Mouse (Mus musculus): ENCODE measurements around the gene Traf3.

DNA sequence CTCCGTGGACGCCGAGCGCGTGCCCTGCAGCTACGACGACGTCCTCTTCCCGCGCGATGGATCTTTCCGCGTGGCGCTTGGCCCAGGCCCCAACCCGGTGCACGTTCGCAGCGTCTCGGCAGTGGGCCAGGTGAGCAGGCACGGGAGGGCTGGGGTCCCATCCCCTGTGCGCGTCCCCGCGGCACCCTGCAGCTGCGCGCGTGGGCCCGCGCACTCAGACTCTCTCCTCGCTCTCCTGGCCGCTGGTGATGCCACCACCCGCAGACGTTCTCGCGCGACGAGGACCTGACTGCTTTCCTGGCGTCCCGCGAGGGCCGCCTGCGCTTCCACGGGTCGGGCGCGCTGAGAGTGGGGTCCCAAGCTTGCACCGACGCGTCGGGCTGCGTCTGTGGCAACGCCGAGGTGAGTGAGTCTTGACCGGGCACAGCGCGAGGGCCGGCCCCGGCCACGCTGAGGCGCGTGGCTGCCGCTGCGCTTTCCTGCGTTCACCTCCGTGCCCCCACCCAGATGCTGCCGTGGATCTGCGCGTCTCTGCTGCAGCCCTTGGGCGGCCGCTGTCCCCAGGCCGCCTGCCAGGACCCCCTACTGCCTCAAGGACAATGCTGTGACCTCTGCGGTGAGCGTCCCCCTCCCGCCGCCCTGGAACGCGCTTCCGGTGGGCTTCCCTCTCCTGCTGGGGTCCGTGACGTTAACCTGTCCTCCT is 108.4 kb downstream of the Traf3 start:
- TF ChIP-seq POLR2A (IDR thresholded peaks at IDR 0.05; ENCODE audit: low read depth, low read length) = no peak
- no peak for TF ChIP-seq CTCF (IDR thresholded peaks at IDR 0.05; ENCODE audit: extremely low read depth, insufficient read depth, insufficient read length, insufficient replicate concordance)

Measured in spleen, adult 2 months (tissue).